Mouse (Mus musculus) neural tube, embryonic 13.5 days (tissue): ENCODE data around the gene Ap1m1. TPM values are rescaled to one million over a fixed set of nuclear protein-coding genes. Genes with fewer than 3 reads are reported as not detected.

Source experiments
- ATAC-seq: fragments of 200-750 bp; cut with Nextera tagmentation; 2 replicates; pipeline ENCODE4 v1.8.0; 2017; ENCODE audit warnings: low read depth, mild to moderate bottlenecking, moderate TSS enrichment, moderate library complexity
- H3K27ac ChIP-seq: fragments of 300-500 bp; sonication (generic); replicated peaks from 2 replicates; pipeline ENCODE4 v1.5.1; 2015; ENCODE audit warnings: moderate library complexity, mild to moderate bottlenecking, inconsistent platforms
- H3K27me3 ChIP-seq: fragments of 300-500 bp; sonication (generic); 2 replicates; pipeline ENCODE4 v1.6.1; 2015; ENCODE audit warnings: mild to moderate bottlenecking, inconsistent platforms
- H3K36me3 ChIP-seq: fragments of 300-500 bp; sonication (generic); 2 replicates; pipeline ENCODE4 v1.6.1; 2015; ENCODE audit warnings: mild to moderate bottlenecking, inconsistent platforms
- H3K4me1 ChIP-seq: fragments of 300-500 bp; sonication (generic); replicated peaks from 2 replicates; pipeline ENCODE4 v1.6.1; 2015; ENCODE audit warnings: inconsistent platforms
- H3K4me2 ChIP-seq: fragments of 300-500 bp; sonication (generic); 2 replicates; pipeline ENCODE4 v1.6.1; 2015; ENCODE audit warnings: inconsistent platforms, mild to moderate bottlenecking, moderate library complexity
- H3K4me3 ChIP-seq: fragments of 300-500 bp; sonication (generic); 2 replicates; pipeline ENCODE4 v1.5.1; 2015; ENCODE audit warnings: mild to moderate bottlenecking, inconsistent platforms
- H3K9ac ChIP-seq: fragments of 300-500 bp; sonication (generic); 2 replicates; pipeline ENCODE4 v1.6.1; 2015; ENCODE audit warnings: moderate library complexity, mild to moderate bottlenecking, inconsistent platforms
- H3K9me3 ChIP-seq: fragments of 300-500 bp; sonication (generic); 2 replicates; pipeline ENCODE4 v1.6.1; 2016; ENCODE audit warnings: inconsistent platforms
- WGBS: fragments of 180-500 bp; shearing (Covaris S2); methylation state at CpG from one replicate; pipeline ENCODE4 v1.1.7; 2015; 5-methylcytosine and 5-hydroxymethylcytosine counted together
- polyA plus RNA-seq: library from polyadenylated mRNA; unstranded; fragments of >200 nt; fragmentation: Nextera tagmentation; extraction: Ambion mirVana; gene quantifications from 2 replicates; pipeline ENCODE4 v1.2.1, GENCODE M21; 2015

Ap1m1 gene
- polyA plus RNA-seq, 1 experiment from 2014 or later, result 228 TPM

DNA sequence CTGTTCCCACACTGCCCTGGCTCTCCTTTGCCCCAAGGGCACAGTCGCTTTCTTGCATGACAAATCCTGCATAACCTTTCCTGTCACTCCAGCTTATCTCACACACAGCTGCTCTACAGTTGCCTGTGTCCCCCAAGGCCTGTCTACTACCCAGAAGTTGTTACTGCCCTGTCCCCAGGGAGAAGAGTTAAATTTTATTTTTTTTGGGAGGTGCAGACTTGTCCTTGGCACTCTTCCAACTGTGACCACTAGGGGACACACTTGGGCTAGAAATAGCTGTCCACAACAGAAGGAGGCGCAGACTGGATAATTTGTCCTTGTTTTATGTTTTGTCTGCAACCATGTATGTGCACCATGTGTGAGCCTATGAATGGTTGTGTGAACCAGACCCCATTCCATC, 21.2 kb downstream of the Ap1m1 start:
- Histone ChIP-seq H3K4me3 (no peak overlapping the region), H3K4me2 (no peak overlapping the region), H3K9ac (no peak overlapping the region), H3K36me3 (peaks cover 8% of the 10 kb centered on the region), H3K27ac (no peak overlapping the region), H3K9me3 (no peaks in the 10 kb centered on the region), H3K27me3 (no peaks in the 10 kb centered on the region), H3K4me1 (peaks cover 6% of the 10 kb centered on the region; the same call in 1 of the 2 replicates)
- 25% methylated on average over 2 of the region's 2 CpGs for WGBS
- peak; percentile 57; the same call in 1 of the 2 replicates for ATAC-seq

DNA sequence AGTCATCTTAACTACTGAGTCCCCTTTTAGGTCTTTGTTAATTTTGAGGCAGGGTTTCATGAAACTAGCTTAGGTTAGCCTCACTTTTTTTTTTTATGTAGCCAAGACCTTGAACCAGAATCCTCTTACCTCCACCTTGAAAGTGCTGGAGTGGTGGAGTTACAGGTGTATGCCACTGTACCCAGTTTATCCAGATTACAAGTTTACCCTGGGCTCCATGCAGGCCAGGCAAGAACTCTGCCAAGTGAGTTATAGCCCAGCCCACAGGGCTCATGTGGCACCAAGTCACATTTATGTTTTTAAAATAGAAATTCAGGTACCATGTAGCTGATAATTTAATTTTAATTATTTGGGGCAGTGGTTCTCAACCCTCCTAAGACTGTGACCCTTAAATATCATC, 21.6 kb downstream of the Ap1m1 start:
- H3K27ac ChIP-seq, result no peak overlapping the region
- no peaks in the 10 kb centered on the region for H3K27me3 ChIP-seq
- H3K4me2 ChIP-seq, result no peak overlapping the region
- no peak overlapping the region for H3K9ac ChIP-seq
- H3K4me3 ChIP-seq, result no peak overlapping the region
- H3K4me1 ChIP-seq, result peaks cover 6% of the 10 kb centered on the region; the same call in 1 of the 2 replicates
- ATAC-seq, result no peak
- peaks cover 7% of the 10 kb centered on the region; the same call in 1 of the 2 replicates for H3K36me3 ChIP-seq
- no peaks in the 10 kb centered on the region for H3K9me3 ChIP-seq

- no peak for ATAC-seq
- no peak overlapping the region for H3K4me3 ChIP-seq
- H3K9me3 ChIP-seq, result no peaks in the 10 kb centered on the region
- 54% methylated on average over 5 of the region's 5 CpGs for WGBS
- 0 out of 2 replicates have a peak, but pooled peaks cover 4% of the 10 kb centered on the region for H3K36me3 ChIP-seq
- H3K4me1 ChIP-seq, result peaks cover 6% of the 10 kb centered on the region; the same call in 1 of the 2 replicates
- H3K27me3 ChIP-seq, result no peaks in the 10 kb centered on the region
- H3K9ac ChIP-seq, result no peak overlapping the region
- no peak overlapping the region for H3K4me2 ChIP-seq
- H3K27ac ChIP-seq, result no peak overlapping the region
Measured at GRCm38 (mm10) chr8:72261872-72262271, 22.1 kb downstream of the Ap1m1 start.

GRCm38 (mm10) chr8:72262756-72263155, 22.9 kb downstream of the Ap1m1 start:
- H3K36me3 ChIP-seq, result no peaks in the 10 kb centered on the region
- H3K27ac ChIP-seq, result no peak overlapping the region
- no peak overlapping the region for H3K4me2 ChIP-seq
- no peaks in the 10 kb centered on the region for H3K9me3 ChIP-seq
- no peaks in the 10 kb centered on the region for H3K27me3 ChIP-seq
- H3K4me3 ChIP-seq, result no peak overlapping the region
- peaks cover 6% of the 10 kb centered on the region; the same call in 1 of the 2 replicates for H3K4me1 ChIP-seq
- 76% methylated on average over 2 of the region's 2 CpGs for WGBS
- no peak overlapping the region for H3K9ac ChIP-seq
- no peak for ATAC-seq

- Histone ChIP-seq H3K27me3 (no peaks in the 10 kb centered on the region), H3K27ac (no peak overlapping the region), H3K36me3 (no peaks in the 10 kb centered on the region), H3K4me3 (no peak overlapping the region), H3K4me2 (no peak overlapping the region), H3K9me3 (no peaks in the 10 kb centered on the region), H3K9ac (no peak overlapping the region), H3K4me1 (peaks cover 6% of the 10 kb centered on the region; the same call in 1 of the 2 replicates)
- no peak for ATAC-seq
- WGBS, result 72% methylated on average over 7 of the region's 7 CpGs
Measured at GRCm38 (mm10) chr8:72263451-72263850, 23.6 kb downstream of the Ap1m1 start.

DNA sequence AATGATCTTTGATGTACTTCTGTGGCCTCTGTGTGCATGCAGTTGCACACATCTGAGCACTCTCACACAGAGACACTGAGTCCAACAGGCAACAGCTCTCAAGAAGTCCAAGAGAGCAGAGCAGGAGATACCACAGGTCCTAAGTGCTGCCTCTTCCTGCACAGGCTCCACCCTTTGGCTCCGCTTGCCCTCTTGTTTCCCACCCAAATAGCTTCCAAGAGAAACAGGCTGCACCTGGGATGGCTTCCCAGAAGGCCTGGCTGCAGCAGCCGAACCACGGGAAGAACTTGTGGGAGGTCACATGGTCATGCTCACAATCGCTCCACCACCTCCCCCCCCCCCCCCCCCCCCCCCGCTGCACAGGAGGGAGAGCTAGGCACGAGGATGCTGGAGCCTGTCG, 25.5 kb downstream of the Ap1m1 start:
- H3K9me3 ChIP-seq, result no peaks in the 10 kb centered on the region
- no peaks in the 10 kb centered on the region for H3K36me3 ChIP-seq
- no peaks in the 10 kb centered on the region for H3K27me3 ChIP-seq
- H3K27ac ChIP-seq, result no peak overlapping the region
- H3K4me2 ChIP-seq, result no peak overlapping the region
- H3K4me1 ChIP-seq, result peaks cover 6% of the 10 kb centered on the region; the same call in 1 of the 2 replicates
- H3K4me3 ChIP-seq, result no peak overlapping the region
- WGBS, result 69% methylated on average over 4 of the region's 7 CpGs
- H3K9ac ChIP-seq, result no peak overlapping the region
- ATAC-seq, result no peak

DNA sequence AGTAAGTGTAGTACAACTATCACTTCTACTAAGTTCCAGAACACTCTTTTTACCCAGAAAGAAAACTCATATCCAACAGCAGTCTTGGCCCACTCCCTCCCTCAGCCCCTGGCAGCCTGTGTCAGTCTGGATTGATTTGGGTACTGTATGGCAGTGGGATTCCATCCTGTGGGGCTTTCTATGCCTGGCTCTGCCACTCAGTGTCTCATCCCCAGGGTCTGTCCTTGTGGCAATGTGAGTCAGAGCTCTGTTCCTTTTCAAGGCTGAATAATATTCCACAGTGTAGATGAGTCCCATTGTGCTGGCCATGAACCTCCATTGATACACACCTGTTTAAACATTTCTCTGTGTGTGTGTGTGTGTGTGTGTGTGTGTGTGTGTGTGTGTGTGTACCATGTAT, 26.9 kb downstream of the Ap1m1 start:
- Histone ChIP-seq H3K27me3 (no peaks in the 10 kb centered on the region), H3K9ac (no peak overlapping the region), H3K4me1 (no peaks in the 10 kb centered on the region), H3K4me3 (no peak overlapping the region), H3K9me3 (no peaks in the 10 kb centered on the region), H3K27ac (no peak overlapping the region), H3K36me3 (no peaks in the 10 kb centered on the region), H3K4me2 (no peak overlapping the region)
- no peak for ATAC-seq

GRCm38 (mm10) chr8:72267106-72267505, 27.3 kb downstream of the Ap1m1 start:
- Histone ChIP-seq H3K4me3 (no peak overlapping the region), H3K4me1 (no peaks in the 10 kb centered on the region), H3K27me3 (no peaks in the 10 kb centered on the region), H3K4me2 (no peak overlapping the region), H3K9ac (no peak overlapping the region), H3K27ac (no peak overlapping the region), H3K36me3 (no peaks in the 10 kb centered on the region), H3K9me3 (no peaks in the 10 kb centered on the region)
- no peak for ATAC-seq
- 95% methylated on average over 8 of the region's 8 CpGs for WGBS

- Histone ChIP-seq H3K27ac (peak overlapping the region; percentile 61), H3K9me3 (no peaks in the 10 kb centered on the region), H3K4me2 (no peak overlapping the region), H3K4me1 (no peaks in the 10 kb centered on the region), H3K27me3 (no peaks in the 10 kb centered on the region), H3K9ac (no peak overlapping the region), H3K36me3 (no peaks in the 10 kb centered on the region), H3K4me3 (no peak overlapping the region)
- WGBS, result 85% methylated on average over 15 of the region's 15 CpGs
- ATAC-seq, result no peak
Measured at GRCm38 (mm10) chr8:72268356-72268755, 28.5 kb downstream of the Ap1m1 start.

- no peak overlapping the region for H3K9ac ChIP-seq
- H3K9me3 ChIP-seq, result no peaks in the 10 kb centered on the region
- 89% methylated on average over 12 of the region's 12 CpGs for WGBS
- H3K27ac ChIP-seq, result no peak overlapping the region
- H3K36me3 ChIP-seq, result no peaks in the 10 kb centered on the region
- ATAC-seq, result no peak
- H3K27me3 ChIP-seq, result no peaks in the 10 kb centered on the region
- H3K4me3 ChIP-seq, result no peak overlapping the region
- H3K4me1 ChIP-seq, result no peaks in the 10 kb centered on the region
- no peak overlapping the region for H3K4me2 ChIP-seq
Measured at GRCm38 (mm10) chr8:72270606-72271005, 30.8 kb downstream of the Ap1m1 start.

- no peaks in the 10 kb centered on the region for H3K36me3 ChIP-seq
- WGBS, result 77% methylated on average over 11 of the region's 11 CpGs
- no peak overlapping the region for H3K27ac ChIP-seq
- H3K4me1 ChIP-seq, result no peaks in the 10 kb centered on the region
- no peaks in the 10 kb centered on the region for H3K27me3 ChIP-seq
- no peak overlapping the region for H3K4me2 ChIP-seq
- no peak overlapping the region for H3K4me3 ChIP-seq
- no peak overlapping the region for H3K9ac ChIP-seq
- ATAC-seq, result no peak
- no peaks in the 10 kb centered on the region for H3K9me3 ChIP-seq
Measured at GRCm38 (mm10) chr8:72271051-72271660, 31.3 kb downstream of the Ap1m1 start.

DNA sequence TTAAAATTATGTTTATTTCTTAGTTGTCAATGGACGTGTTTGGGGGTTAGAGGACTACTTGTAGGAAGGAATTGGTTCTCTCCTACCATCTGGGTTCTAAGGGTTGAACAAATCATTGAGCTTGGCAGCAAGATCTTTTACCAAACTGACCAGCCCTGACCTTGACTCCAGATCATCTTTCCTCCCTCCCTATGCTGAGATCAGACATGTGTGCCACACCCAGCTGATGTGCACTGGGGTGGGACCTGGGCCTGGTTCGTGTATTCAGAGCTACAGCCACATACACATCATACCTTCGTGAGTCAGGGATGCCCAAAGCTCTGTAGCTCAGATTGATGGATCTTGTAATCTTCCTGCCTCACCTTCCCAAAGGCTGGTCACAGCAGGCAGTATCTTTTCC, 31.9 kb downstream of the Ap1m1 start:
- Histone ChIP-seq H3K9me3 (no peaks in the 10 kb centered on the region), H3K36me3 (no peaks in the 10 kb centered on the region), H3K4me2 (no peak overlapping the region), H3K27me3 (no peaks in the 10 kb centered on the region), H3K4me1 (no peaks in the 10 kb centered on the region), H3K9ac (no peak overlapping the region), H3K27ac (no peak overlapping the region), H3K4me3 (no peak overlapping the region)
- 77% methylated on average over 3 of the region's 3 CpGs for WGBS
- ATAC-seq, result no peak

DNA sequence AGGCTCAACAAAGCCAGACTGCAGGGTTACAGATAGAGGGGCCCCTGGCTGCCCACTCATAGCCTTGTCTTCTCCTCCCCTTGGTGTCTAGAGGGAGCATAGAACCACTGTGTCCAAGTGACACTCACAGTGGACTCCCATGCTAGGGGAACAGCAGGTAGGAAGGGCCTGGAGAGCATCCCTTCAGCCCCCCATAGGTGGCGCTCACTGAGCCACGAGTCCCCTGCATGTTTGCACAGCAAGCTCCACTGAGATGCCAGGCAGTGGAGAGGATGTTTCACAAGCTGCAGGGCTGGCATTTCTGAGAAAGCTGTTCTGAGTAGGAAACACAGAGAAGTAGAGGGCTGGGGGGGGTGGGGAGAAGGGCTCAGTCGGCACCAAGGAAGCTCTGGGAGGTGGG, 32.5 kb downstream of the Ap1m1 start:
- 13% methylated on average over 3 of the region's 3 CpGs for WGBS
- ATAC-seq, result no peak
- H3K36me3 ChIP-seq, result no peaks in the 10 kb centered on the region

More for the DNA sequence above, 32.5 kb downstream of the Ap1m1 start:
- Histone ChIP-seq H3K4me1 (no peaks in the 10 kb centered on the region), H3K4me3 (no peak overlapping the region), H3K4me2 (no peak overlapping the region), H3K27ac (no peak overlapping the region), H3K9ac (no peak overlapping the region), H3K9me3 (no peaks in the 10 kb centered on the region), H3K27me3 (no peaks in the 10 kb centered on the region)
